Mouse (Mus musculus): ENCODE results near the gene Stoml2.

Stoml2 gene

DNA sequence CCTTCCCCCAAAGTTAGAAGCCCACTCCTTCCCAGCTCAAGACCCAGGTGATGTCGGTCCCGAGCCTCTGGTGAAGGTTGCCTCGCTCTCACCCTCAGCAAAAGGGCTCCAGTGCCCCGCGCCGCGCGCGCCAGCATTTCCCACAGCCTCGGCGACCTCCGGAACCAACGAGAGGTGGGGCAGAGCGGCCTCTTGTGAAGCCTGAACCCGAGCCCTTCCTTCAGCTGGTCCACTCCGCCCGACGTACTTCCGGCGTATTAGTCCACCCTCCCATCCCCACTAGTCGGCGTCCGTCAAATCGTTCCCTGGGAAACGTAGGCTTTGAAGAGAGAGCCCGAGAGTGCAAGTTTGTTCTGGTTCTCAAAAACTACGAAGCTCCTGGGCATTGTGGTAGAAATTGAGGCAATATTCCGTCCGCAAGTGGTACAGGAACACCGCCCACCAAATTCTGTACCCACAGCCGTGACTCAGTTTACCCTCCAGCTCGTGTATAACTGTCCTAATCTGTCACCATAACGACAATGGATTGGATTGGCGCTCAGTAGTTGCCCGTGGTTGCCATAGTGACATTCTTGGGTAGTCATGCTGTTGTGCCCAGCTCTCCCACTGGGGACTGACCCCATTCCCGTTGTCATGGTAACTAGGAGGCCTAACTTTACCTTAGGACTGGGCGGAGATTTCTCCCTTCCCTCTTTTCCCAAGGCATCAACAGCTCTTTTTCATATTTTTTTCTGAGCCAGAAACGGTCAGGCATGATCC lies at the start of gene Stoml2:
Stoml2 (minus strand) TSS at position 474 of the 759 bp plus-strand sequence.
- DNase-seq (ENCODE audit: extremely low spot score, low read depth, low spot score) = peak; percentile 77

DNA sequence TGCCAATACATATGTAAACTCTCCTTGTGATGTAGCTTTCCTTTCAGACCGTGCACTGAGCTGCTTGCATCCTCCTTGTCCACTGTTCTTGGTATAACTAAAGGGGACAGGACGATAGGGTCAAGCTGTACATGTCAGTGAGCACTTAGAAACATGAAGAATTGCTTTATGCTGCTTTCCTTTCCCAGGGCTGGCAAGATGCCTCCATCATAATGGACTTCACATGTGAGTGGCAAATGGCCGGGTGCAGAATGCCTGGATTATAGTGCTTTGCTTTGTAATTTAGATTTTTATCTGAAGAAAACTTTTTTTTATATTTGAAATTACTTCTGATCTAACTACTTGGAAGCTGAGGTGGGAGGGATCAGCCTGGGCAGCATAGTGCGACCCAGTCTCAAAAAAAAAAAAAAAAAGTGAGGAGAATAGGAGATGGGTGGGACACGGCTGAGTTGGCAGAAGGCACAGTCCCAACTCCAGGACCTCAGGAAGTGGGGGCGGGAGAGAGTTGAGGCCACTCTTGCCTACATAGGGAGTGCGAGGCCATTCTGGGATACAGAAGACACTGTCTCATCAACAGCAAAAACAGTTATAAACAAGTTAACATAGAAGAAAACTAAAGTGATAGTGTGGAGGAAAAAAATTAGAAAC lies 46.7 kb upstream of the Stoml2 start:
- no peak for DNase-seq (ENCODE audit: extremely low spot score, low read depth, low spot score)

DNA sequence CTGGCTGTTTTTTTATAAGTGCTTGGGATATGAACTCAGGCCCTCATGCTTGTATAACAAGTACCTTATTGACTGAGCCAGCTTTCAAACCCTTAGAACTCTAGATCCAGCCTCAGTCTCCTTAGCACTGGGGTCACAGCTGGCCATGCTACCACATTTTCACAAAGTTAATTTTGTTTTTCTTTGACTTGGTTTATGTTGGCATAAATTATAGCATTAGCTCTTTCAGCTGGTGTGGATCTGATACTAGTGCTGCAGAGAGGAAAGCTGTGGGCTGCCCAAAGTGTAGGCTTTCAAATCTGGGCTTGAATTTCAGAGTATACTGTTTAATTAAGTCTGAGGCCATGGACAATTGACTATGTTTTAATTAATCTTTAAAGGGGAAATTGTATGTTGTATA lies 43.4 kb upstream of the Stoml2 start:
- DNase-seq (ENCODE audit: extremely low spot score, low read depth, low spot score) = no peak

DNA sequence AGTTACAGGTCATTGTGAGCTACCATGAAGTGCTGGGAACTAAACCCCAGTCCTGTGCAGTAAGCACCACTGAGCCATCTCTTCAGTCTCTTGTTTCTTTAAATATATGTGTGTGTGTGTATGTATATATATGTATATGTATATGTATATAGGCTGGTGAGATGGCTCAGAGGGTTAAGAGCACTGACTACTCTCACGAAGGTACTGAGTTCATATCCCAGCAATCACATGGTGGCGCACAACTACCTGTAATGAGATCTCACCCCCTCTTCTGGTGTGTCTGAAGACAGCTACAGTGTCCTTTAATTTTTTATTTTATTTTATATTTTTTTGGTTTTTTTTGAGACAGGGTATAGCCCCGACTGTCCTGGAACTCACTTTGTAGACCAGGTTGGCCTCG lies 34.0 kb upstream of the Stoml2 start:
- no peak for DNase-seq (ENCODE audit: extremely low spot score, low read depth, low spot score)

GRCm38 (mm10) chr4:43060286-43060685 lies 28.8 kb upstream of the Stoml2 start:
- no peak for DNase-seq (ENCODE audit: extremely low spot score, low read depth, low spot score)

- no peak for DNase-seq (ENCODE audit: extremely low spot score, low read depth, low spot score)
Observed at GRCm38 (mm10) chr4:43059697-43060096, 28.2 kb upstream of the Stoml2 start.

GRCm38 (mm10) chr4:43058753-43059654 lies 27.5 kb upstream of the Stoml2 start, which contains the start of gene Unc13b:
Gene Unc13b, plus strand, starts transcription at chr4:43058953.
- DNase-seq (ENCODE audit: extremely low spot score, low read depth, low spot score) = no peak

DNA sequence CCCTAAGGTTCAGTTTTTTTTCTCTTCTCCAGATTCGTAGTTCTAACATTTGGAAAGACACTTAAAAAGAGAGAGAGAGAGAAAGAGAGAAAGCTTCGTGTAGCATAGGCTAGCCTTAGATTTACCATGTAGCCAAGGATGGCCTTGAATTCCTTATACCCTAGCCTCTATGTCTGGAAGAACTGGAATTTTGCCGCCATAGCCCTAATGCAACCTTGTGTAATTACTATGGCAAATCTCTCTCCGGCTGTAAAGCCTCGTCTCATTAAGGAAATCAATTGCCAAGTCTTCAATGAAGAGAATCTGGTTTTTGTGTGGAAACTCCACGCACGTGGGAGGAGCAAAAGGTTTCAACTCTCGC lies 26.9 kb upstream of the Stoml2 start:
- no peak for DNase-seq (ENCODE audit: extremely low spot score, low read depth, low spot score)

- no peak for DNase-seq (ENCODE audit: extremely low spot score, low read depth, low spot score)
Observed at GRCm38 (mm10) chr4:43057654-43058053, 26.1 kb upstream of the Stoml2 start.

DNA sequence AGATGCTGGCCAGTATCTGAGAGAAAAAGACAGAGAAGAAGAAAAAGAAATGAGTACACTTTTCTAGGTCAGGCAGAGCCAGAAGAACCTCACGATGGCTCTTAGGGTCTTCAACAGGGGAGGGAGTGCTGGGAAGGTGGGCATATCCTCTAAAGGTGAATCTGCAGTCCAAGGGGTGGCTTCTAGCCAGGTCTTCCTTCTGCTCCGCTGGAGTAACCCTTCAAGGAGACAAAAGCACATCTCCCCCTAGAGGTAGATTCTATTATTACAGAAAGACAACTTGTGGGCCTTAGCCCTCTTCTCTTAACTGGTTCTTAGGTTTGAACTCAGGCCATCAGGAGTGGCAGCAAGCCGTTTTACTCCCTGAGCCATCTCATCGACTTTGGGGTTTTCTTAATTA lies 21.1 kb upstream of the Stoml2 start:
- no peak for DNase-seq (ENCODE audit: extremely low spot score, low read depth, low spot score)

- peak; percentile 69 for DNase-seq (ENCODE audit: extremely low spot score, low read depth, low spot score)
Observed at GRCm38 (mm10) chr4:43047231-43047630, 15.7 kb upstream of the Stoml2 start.

DNA sequence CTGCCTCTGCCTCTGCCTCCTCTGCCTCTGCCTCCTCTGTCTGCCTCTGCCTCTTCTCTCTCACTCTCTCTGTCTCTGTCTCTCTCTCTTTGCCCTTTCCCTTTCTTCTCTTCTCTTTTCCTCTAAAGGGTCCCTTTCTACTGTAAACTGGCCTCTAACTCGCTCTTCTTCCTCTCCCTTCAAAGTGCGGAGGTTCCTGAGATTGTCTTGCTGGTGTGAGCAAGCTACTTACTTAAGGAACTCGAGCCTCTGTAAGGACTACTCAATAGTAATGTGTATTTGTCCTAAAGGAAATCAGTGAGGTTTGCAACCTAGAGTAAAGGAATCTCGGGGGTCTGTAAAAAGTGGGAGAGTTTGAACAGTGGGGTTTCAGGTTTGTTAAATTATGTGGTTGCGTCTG lies 15.1 kb upstream of the Stoml2 start:
- DNase-seq (ENCODE audit: extremely low spot score, low read depth, low spot score) = no peak

DNA sequence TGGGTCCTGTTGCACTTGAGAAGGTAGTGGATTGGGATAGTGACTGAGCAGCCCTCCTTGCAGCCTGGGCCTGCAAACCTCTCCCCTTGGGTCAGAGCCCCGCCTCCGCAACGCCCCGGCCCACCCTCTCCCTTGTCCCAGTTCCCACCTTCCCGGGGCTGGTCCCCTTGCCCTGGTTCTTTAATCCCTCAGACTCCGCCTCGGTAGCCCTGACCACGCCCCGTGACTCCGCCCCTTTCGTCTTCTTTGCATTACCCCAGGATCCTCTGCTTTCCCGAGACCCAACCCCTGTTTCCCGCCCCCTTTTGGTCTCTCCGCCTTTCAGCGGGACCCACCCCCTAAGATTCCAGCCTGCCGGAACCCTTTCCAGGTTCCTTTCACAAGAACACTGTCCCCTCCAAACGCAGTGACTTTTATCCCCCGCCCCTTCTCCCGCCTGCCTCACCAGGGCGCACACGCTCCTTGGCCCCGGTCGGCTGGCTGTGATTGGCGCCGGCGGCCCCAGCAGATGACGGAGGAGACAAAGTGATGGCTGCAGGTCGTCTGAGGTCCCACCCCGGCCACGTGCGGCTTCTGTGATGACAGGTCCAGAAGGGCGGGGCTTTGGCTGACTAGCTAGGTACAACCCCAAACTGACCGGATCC lies 14.3 kb upstream of the Stoml2 start, which contains the start of gene Fam214b:
Fam214b (minus strand) TSS at position 562 of the 644 bp plus-strand sequence.
- DNase-seq (ENCODE audit: extremely low spot score, low read depth, low spot score) = peak; percentile 91

DNA sequence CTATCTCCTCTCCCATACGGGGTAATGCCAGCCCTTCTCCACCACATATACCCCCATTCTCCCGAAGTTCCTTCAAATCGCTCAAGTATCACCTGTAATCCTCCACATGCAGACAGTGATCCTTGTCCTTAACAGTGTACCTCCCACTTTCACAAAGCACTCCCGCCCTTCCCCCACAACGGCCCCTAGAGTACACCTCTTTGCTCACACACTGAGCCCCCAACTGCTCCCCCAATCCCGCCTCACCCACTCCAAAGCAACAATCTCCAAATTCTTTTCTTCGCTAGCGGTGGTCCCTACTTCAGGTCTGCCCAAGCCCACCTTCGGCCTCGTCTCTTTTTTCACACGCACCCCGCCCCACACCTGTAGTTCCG lies 13.8 kb upstream of the Stoml2 start:
- no peak for DNase-seq (ENCODE audit: extremely low spot score, low read depth, low spot score)

- DNase-seq (ENCODE audit: extremely low spot score, low read depth, low spot score) = no peak
Observed at GRCm38 (mm10) chr4:43044673-43045072, 13.2 kb upstream of the Stoml2 start.

GRCm38 (mm10) chr4:43043644-43044357 lies 12.3 kb upstream of the Stoml2 start:
- no peak for DNase-seq (ENCODE audit: extremely low spot score, low read depth, low spot score)

- no peak for DNase-seq (ENCODE audit: extremely low spot score, low read depth, low spot score)
Observed at GRCm38 (mm10) chr4:43040881-43041547, 9.5 kb upstream of the Stoml2 start.

DNA sequence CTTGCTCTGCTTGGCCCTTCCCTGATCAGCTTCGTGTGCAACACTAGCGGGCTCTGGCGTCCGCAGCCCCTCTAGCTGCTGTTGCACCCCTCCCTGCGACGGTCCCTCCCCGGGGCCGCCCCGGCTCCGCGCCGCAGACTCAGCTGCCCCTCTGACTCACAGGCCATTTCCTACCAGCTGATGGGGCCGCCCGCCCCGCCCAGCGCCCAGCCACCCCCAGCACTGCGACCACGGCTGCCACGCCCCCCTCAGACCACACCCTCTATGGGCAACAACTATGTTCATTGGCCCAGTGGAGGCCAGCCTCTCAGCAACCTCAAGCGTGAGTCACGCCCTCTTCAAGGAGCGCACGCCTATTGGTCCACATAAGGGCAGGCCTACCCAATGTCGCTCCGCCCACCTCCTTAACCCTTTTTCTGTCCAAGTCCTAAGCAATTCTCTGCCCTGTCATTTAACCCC lies 8.6 kb upstream of the Stoml2 start:
- DNase-seq (ENCODE audit: extremely low spot score, low read depth, low spot score) = peak; percentile 86

GRCm38 (mm10) chr4:43039609-43040008 lies 8.1 kb upstream of the Stoml2 start:
- DNase-seq (ENCODE audit: extremely low spot score, low read depth, low spot score) = no peak

Data from hindlimb bud, embryonic 11.5 days (tissue).